Mouse (Mus musculus): ENCODE data around the gene Prkn. TPM values are rescaled to one million over a fixed set of nuclear protein-coding genes. Genes with fewer than 3 reads are reported as not detected.

Gene Prkn
- total and polyA plus RNA-seq, 3 experiments: 0.39 to 0.50 TPM; not detected in 1

GRCm38 (mm10) chr17:12036205-12036604 is 1196.0 kb downstream of the Prkn start (continued):
- no peak for TF ChIP-seq TBP (IDR thresholded peaks at IDR 0.05; ENCODE audit: low read depth, low read length)
- TF ChIP-seq UBTF (IDR thresholded peaks at IDR 0.05; ENCODE audit: borderline replicate concordance, insufficient read depth, low read depth, low read length): no peak
- no peak for TF ChIP-seq MXI1 (IDR thresholded peaks at IDR 0.05; ENCODE audit: low read depth, low read length)
- no peak for TF ChIP-seq RCOR1 (IDR thresholded peaks at IDR 0.05; ENCODE audit: low read depth, low read length)
- TF ChIP-seq GABPA (IDR thresholded peaks at IDR 0.05; ENCODE audit: low read depth, low read length): no peak
- TF ChIP-seq USF2 (IDR thresholded peaks at IDR 0.05; ENCODE audit: borderline replicate concordance in 1 of 2, insufficient read depth in 1 of 2, low read depth in 1 of 2, low read length in 2 of 2): no peak
- peak; percentile 88 for TF ChIP-seq SMC3 (IDR thresholded peaks at IDR 0.05; ENCODE audit: low read depth, low read length)
- no peak for TF ChIP-seq TCF12 (IDR thresholded peaks at IDR 0.05; ENCODE audit: low read depth, low read length)
- TF ChIP-seq CTCF (IDR thresholded peaks at IDR 0.05 in 2 of 3, conservative IDR thresholded peaks at IDR 0.05 in 1 of 3; ENCODE audit: control insufficient read depth in 1 of 3, insufficient read depth in 1 of 3, low read depth in 2 of 3, low read length in 3 of 3, poor library complexity in 1 of 3, severe bottlenecking in 1 of 3): peak; percentile 85 to 89 (median 86)
- no peak for TF ChIP-seq CHD1 (IDR thresholded peaks at IDR 0.05; ENCODE audit: low read depth, low read length)
- no peak for TF ChIP-seq ZMIZ1 (IDR thresholded peaks at IDR 0.05; ENCODE audit: low read depth, low read length)
- TF ChIP-seq ETS1 (IDR thresholded peaks at IDR 0.05; ENCODE audit: low read depth, low read length): 0 out of 2 replicates have a peak, but pooled peaks have one; percentile 9
- TF ChIP-seq ZKSCAN1 (IDR thresholded peaks at IDR 0.05; ENCODE audit: low read depth, low read length): no peak
- no peak for TF ChIP-seq JUND (IDR thresholded peaks at IDR 0.05; ENCODE audit: low read depth, low read length)
- no peak for TF ChIP-seq NELFE (IDR thresholded peaks at IDR 0.05; ENCODE audit: low read depth, low read length)
- TF ChIP-seq EP300 (IDR thresholded peaks at IDR 0.05; ENCODE audit: low read depth in 1 of 2, low read length in 2 of 2): peak in 1 of 2 experiments; percentile 32; a peak in 1 of 4 replicates
- TF ChIP-seq GATA1 (IDR thresholded peaks at IDR 0.05; ENCODE audit: low read depth, low read length): no peak
- TF ChIP-seq KAT2A (conservative IDR thresholded peaks at IDR 0.05; ENCODE audit: low read depth, low read length): no peak
- no peak for TF ChIP-seq MAX (IDR thresholded peaks at IDR 0.05; ENCODE audit: low read length)
- TF ChIP-seq HCFC1 (IDR thresholded peaks at IDR 0.05; ENCODE audit: low read depth, low read length): no peak
- TF ChIP-seq MYC (IDR thresholded peaks at IDR 0.05; ENCODE audit: low read depth, low read length): no peak

GRCm38 (mm10) chr17:12037065-12037464 is 1196.9 kb downstream of the Prkn start:
- peaks cover 0 to 10% of the 10 kb centered on the region in 2 experiments; a peak in 2 of 4 replicates for H3K36me3 ChIP-seq (ENCODE audit: control insufficient read depth in 1 of 2, insufficient read depth in 2 of 2, low read length in 2 of 2)
- no peaks in the 10 kb centered on the region for H3K9me3 ChIP-seq (replicated peaks; ENCODE audit: insufficient read depth, low read length)
- H3K4me3 ChIP-seq (ENCODE audit: control insufficient read depth in 1 of 2, insufficient read depth in 1 of 2, low read depth in 2 of 2, low read length in 2 of 2): no peak overlapping the region
- H3K79me2 ChIP-seq (ENCODE audit: control insufficient read depth, insufficient read depth, low read length, poor library complexity): no peaks in the 10 kb centered on the region
- peak; percentile 97 for DNase-seq (ENCODE audit: low read depth, low spot score)
- peaks cover 0 to 21% of the 10 kb centered on the region in 2 experiments; a peak in 2 of 4 replicates for H3K4me1 ChIP-seq (ENCODE audit: control insufficient read depth in 1 of 2, insufficient read depth in 2 of 2, low read length in 2 of 2)
- TF ChIP-seq TCF12 (IDR thresholded peaks at IDR 0.05; ENCODE audit: low read depth, low read length): peak; percentile 95
- TF ChIP-seq ZNF384 (IDR thresholded peaks at IDR 0.05; ENCODE audit: low read depth, low read length): no peak
- no peak for TF ChIP-seq ZMIZ1 (IDR thresholded peaks at IDR 0.05; ENCODE audit: low read depth, low read length)
- peak; percentile 93 for TF ChIP-seq GATA1 (IDR thresholded peaks at IDR 0.05; ENCODE audit: low read depth, low read length)
- TF ChIP-seq RCOR1 (IDR thresholded peaks at IDR 0.05; ENCODE audit: low read depth, low read length): peak; percentile 92
- TF ChIP-seq TBP (IDR thresholded peaks at IDR 0.05; ENCODE audit: low read depth, low read length): peak; percentile 56
- peak; percentile 74; the same call in 1 of the 2 replicates for TF ChIP-seq MAFK (IDR thresholded peaks at IDR 0.05; ENCODE audit: borderline replicate concordance, low read depth, low read length)
- TF ChIP-seq POLR2A (IDR thresholded peaks at IDR 0.05; ENCODE audit: control insufficient read depth in 1 of 2, insufficient read depth in 1 of 2, low read depth in 1 of 2, low read length in 2 of 2, poor library complexity in 1 of 2): no peak; a peak in 1 of 4 replicates
- peak; percentile 97 to 98 for TF ChIP-seq EP300 (IDR thresholded peaks at IDR 0.05; ENCODE audit: low read depth in 1 of 2, low read length in 2 of 2)
- peak; percentile 93 for TF ChIP-seq BHLHE40 (IDR thresholded peaks at IDR 0.05; ENCODE audit: borderline replicate concordance, low read depth, low read length)
- no peak for TF ChIP-seq ZC3H11A (IDR thresholded peaks at IDR 0.05; ENCODE audit: low read depth, low read length)
- TF ChIP-seq SIN3A (IDR thresholded peaks at IDR 0.05; ENCODE audit: low read length): peak; percentile 93
- TF ChIP-seq TAL1 (IDR thresholded peaks at IDR 0.05; ENCODE audit: low read length): peak; percentile 99
- no peak for TF ChIP-seq RAD21 (IDR thresholded peaks at IDR 0.05; ENCODE audit: low read depth, low read length)
- no peak for TF ChIP-seq POLR2AphosphoS5 (IDR thresholded peaks at IDR 0.05; ENCODE audit: borderline replicate concordance, low read depth, low read length)
- peak; percentile 81 for TF ChIP-seq MAX (IDR thresholded peaks at IDR 0.05; ENCODE audit: low read length)
- peak; percentile 97 for TF ChIP-seq ETS1 (IDR thresholded peaks at IDR 0.05; ENCODE audit: low read depth, low read length)
- TF ChIP-seq MYC (IDR thresholded peaks at IDR 0.05; ENCODE audit: low read depth, low read length): peak; percentile 88
- peak overlapping the region; percentile 90 for H3K27ac ChIP-seq (ENCODE audit: control insufficient read depth, low read depth, low read length)
- peak overlapping the region; percentile 18; the same call in 1 of the 2 replicates for H3K9ac ChIP-seq (ENCODE audit: control insufficient read depth, low read depth, low read length, poor library complexity, severe bottlenecking)
- no peaks in the 10 kb centered on the region for H3K27me3 ChIP-seq (ENCODE audit: control insufficient read depth in 1 of 2, insufficient read depth in 2 of 2, low read length in 2 of 2)

Data from MEL (cell line).